Mouse (Mus musculus): Measurements from ENCODE around the gene Atxn1l.

- TF ChIP-seq CTCF (IDR thresholded peaks at IDR 0.05; ENCODE audit: low read depth) (no peak), EP300 (IDR thresholded peaks at IDR 0.05; ENCODE audit: low read depth) (no peak)
Measured at GRCm38 (mm10) chr8:109705320-109706075, 32.0 kb downstream of the Atxn1l start, which contains the start of gene Zfp821.

Measured in heart, postnatal 0 days (tissue).